Mouse (Mus musculus): ENCODE data around the gene Sfi1. TPM values are rescaled to one million over a fixed set of nuclear protein-coding genes. Genes with fewer than 3 reads are reported as not detected.
"Not testable (repeated sequence)": the region's sequence is repeated elsewhere in the genome, so short reads cannot be mapped to it uniquely, and the experiment has no call there.

Gene Sfi1
- total and polyA plus RNA-seq, 2 experiments from 2014 or later, result 8.7 to 22.8 TPM

GRCm38 (mm10) chr11:3137279-3137678, 56.0 kb downstream of the Sfi1 start:
- ATAC-seq, result peak; percentile 5; the same call in 1 of the 2 replicates
- DNase-seq, result not testable (repeated sequence)

GRCm38 (mm10) chr11:3135956-3136355, 57.3 kb downstream of the Sfi1 start:
- 87% methylated on average over 3 of the region's 3 CpGs for WGBS
- H3K27ac ChIP-seq (ENCODE audit: low read depth, low read length); H3K4me1 ChIP-seq (ENCODE audit: insufficient read depth); DNase-seq; H3K9ac ChIP-seq; ATAC-seq; H3K4me3 ChIP-seq (ENCODE audit: low read depth, low read length); H3K27me3 ChIP-seq (ENCODE audit: insufficient read depth, low read length); H3K4me2 ChIP-seq (ENCODE audit: low read depth); H3K9me3 ChIP-seq (ENCODE audit: low read length); H3K36me3 ChIP-seq (ENCODE audit: insufficient read depth): not testable (repeated sequence)

More at GRCm38 (mm10) chr11:3137279-3137678, 56.0 kb downstream of the Sfi1 start:
- 94% methylated on average over 4 of the region's 4 CpGs for WGBS
- H3K9me3 ChIP-seq (ENCODE audit: low read length); H3K9ac ChIP-seq; H3K4me1 ChIP-seq (ENCODE audit: insufficient read depth); H3K36me3 ChIP-seq (ENCODE audit: insufficient read depth); H3K4me3 ChIP-seq (ENCODE audit: low read depth, low read length); H3K27me3 ChIP-seq (ENCODE audit: insufficient read depth, low read length); H3K27ac ChIP-seq (ENCODE audit: low read depth, low read length); H3K4me2 ChIP-seq (ENCODE audit: low read depth): not testable (repeated sequence)

GRCm38 (mm10) chr11:3135391-3135790, 57.9 kb downstream of the Sfi1 start:
- not testable (repeated sequence) for H3K27me3 ChIP-seq (ENCODE audit: insufficient read depth, low read length); H3K27ac ChIP-seq (ENCODE audit: low read depth, low read length); H3K4me1 ChIP-seq (ENCODE audit: insufficient read depth); DNase-seq; ATAC-seq; H3K36me3 ChIP-seq (ENCODE audit: insufficient read depth); H3K9me3 ChIP-seq (ENCODE audit: low read length); H3K4me2 ChIP-seq (ENCODE audit: low read depth); H3K9ac ChIP-seq; H3K4me3 ChIP-seq (ENCODE audit: low read depth, low read length)
- 100% methylated on average over 3 of the region's 7 CpGs for WGBS

GRCm38 (mm10) chr11:3133360-3133759, 59.9 kb downstream of the Sfi1 start:
- not testable (repeated sequence) for H3K9me3 ChIP-seq (ENCODE audit: low read length); H3K4me3 ChIP-seq (ENCODE audit: low read depth, low read length); H3K27ac ChIP-seq (ENCODE audit: low read depth, low read length); H3K4me1 ChIP-seq (ENCODE audit: insufficient read depth); H3K4me2 ChIP-seq (ENCODE audit: low read depth); H3K36me3 ChIP-seq (ENCODE audit: insufficient read depth); H3K27me3 ChIP-seq (ENCODE audit: insufficient read depth, low read length); DNase-seq; H3K9ac ChIP-seq
- WGBS, result no CpG with 5 or more reads among the region's 4 CpGs
- peak; percentile 23 for ATAC-seq

- H3K4me2 ChIP-seq (ENCODE audit: low read depth); H3K4me3 ChIP-seq (ENCODE audit: low read depth, low read length); DNase-seq; H3K4me1 ChIP-seq (ENCODE audit: insufficient read depth); H3K27ac ChIP-seq (ENCODE audit: low read depth, low read length); H3K9me3 ChIP-seq (ENCODE audit: low read length); H3K36me3 ChIP-seq (ENCODE audit: insufficient read depth); H3K9ac ChIP-seq; H3K27me3 ChIP-seq (ENCODE audit: insufficient read depth, low read length): not testable (repeated sequence)
- peak; percentile 3; the same call in 1 of the 2 replicates for ATAC-seq
- 85% methylated on average over 3 of the region's 3 CpGs for WGBS
Measured at GRCm38 (mm10) chr11:3132957-3133356, 60.3 kb downstream of the Sfi1 start.

- WGBS, result 94% methylated on average over 7 of the region's 10 CpGs
- not testable (repeated sequence) for H3K27me3 ChIP-seq (ENCODE audit: insufficient read depth, low read length); H3K36me3 ChIP-seq (ENCODE audit: insufficient read depth); H3K4me2 ChIP-seq (ENCODE audit: low read depth); H3K4me1 ChIP-seq (ENCODE audit: insufficient read depth); DNase-seq; H3K9ac ChIP-seq; H3K27ac ChIP-seq (ENCODE audit: low read depth, low read length); H3K4me3 ChIP-seq (ENCODE audit: low read depth, low read length); H3K9me3 ChIP-seq (ENCODE audit: low read length)
- peak; percentile 10 for ATAC-seq
Measured at GRCm38 (mm10) chr11:3132001-3132400, 61.3 kb downstream of the Sfi1 start.

GRCm38 (mm10) chr11:3129852-3130251, 63.4 kb downstream of the Sfi1 start:
- not testable (repeated sequence) for H3K4me2 ChIP-seq (ENCODE audit: low read depth); H3K9ac ChIP-seq; DNase-seq; H3K27me3 ChIP-seq (ENCODE audit: insufficient read depth, low read length); ATAC-seq; H3K4me3 ChIP-seq (ENCODE audit: low read depth, low read length); H3K27ac ChIP-seq (ENCODE audit: low read depth, low read length); H3K4me1 ChIP-seq (ENCODE audit: insufficient read depth); H3K36me3 ChIP-seq (ENCODE audit: insufficient read depth)
- H3K9me3 ChIP-seq (ENCODE audit: low read length), result peaks cover 11% of the 10 kb centered on the region
- 94% methylated on average over 5 of the region's 8 CpGs for WGBS

- not testable (repeated sequence) for H3K27me3 ChIP-seq (ENCODE audit: insufficient read depth, low read length); H3K36me3 ChIP-seq (ENCODE audit: insufficient read depth); ATAC-seq; H3K9ac ChIP-seq; H3K4me1 ChIP-seq (ENCODE audit: insufficient read depth); H3K4me2 ChIP-seq (ENCODE audit: low read depth); H3K4me3 ChIP-seq (ENCODE audit: low read depth, low read length); H3K27ac ChIP-seq (ENCODE audit: low read depth, low read length); DNase-seq
- peaks cover 11% of the 10 kb centered on the region for H3K9me3 ChIP-seq (ENCODE audit: low read length)
- 100% methylated on average over 1 of the region's 2 CpGs for WGBS
Measured at GRCm38 (mm10) chr11:3129276-3129675, 64.0 kb downstream of the Sfi1 start.

- not testable (repeated sequence) for H3K4me3 ChIP-seq (ENCODE audit: low read depth, low read length); DNase-seq; H3K4me2 ChIP-seq (ENCODE audit: low read depth); H3K27me3 ChIP-seq (ENCODE audit: insufficient read depth, low read length); H3K27ac ChIP-seq (ENCODE audit: low read depth, low read length); H3K9ac ChIP-seq; H3K36me3 ChIP-seq (ENCODE audit: insufficient read depth); H3K4me1 ChIP-seq (ENCODE audit: insufficient read depth)
- WGBS, result 96% methylated on average over 5 of the region's 7 CpGs
- ATAC-seq, result peak; percentile 1; the same call in 1 of the 2 replicates
- peaks cover 10% of the 10 kb centered on the region for H3K9me3 ChIP-seq (ENCODE audit: low read length)
Measured at GRCm38 (mm10) chr11:3127303-3127795, 65.9 kb downstream of the Sfi1 start.

Data from forebrain, postnatal 0 days (tissue).